Mouse (Mus musculus) heart, embryonic 12.5 days (tissue): ENCODE results near the gene Cox17. TPM values are rescaled to one million over a fixed set of nuclear protein-coding genes. Genes with fewer than 3 reads are reported as not detected.

Experiments used
- ATAC-seq: fragments of 200-750 bp; cut with Nextera tagmentation; 2 replicates; pipeline ENCODE4 v1.8.0; 2017; ENCODE audit warnings: moderate TSS enrichment, moderate library complexity; ENCODE audit not compliant: insufficient number of reproducible peaks, low FRiP score
- H3K27ac ChIP-seq: fragments of 300-500 bp; sonication (generic); 2 replicates; pipeline ENCODE4 v1.5.1; 2016; ENCODE audit warnings: mild to moderate bottlenecking, moderate library complexity; ENCODE audit not compliant: poor library complexity, severe bottlenecking
- H3K27me3 ChIP-seq: fragments of 300-500 bp; sonication (generic); replicated peaks from 2 replicates; pipeline ENCODE4 v1.6.1; 2016; ENCODE audit warnings: mild to moderate bottlenecking, moderate library complexity
- H3K36me3 ChIP-seq: fragments of 300-500 bp; sonication (generic); 2 replicates; pipeline ENCODE4 v1.6.1; 2016; ENCODE audit warnings: mild to moderate bottlenecking, moderate library complexity
- H3K4me1 ChIP-seq: fragments of 300-500 bp; sonication (generic); replicated peaks from 2 replicates; pipeline ENCODE4 v1.6.1; 2016; ENCODE audit warnings: mild to moderate bottlenecking
- H3K4me2 ChIP-seq: fragments of 300-500 bp; sonication (generic); 2 replicates; pipeline ENCODE4 v1.6.1; 2016; ENCODE audit warnings: mild to moderate bottlenecking, moderate library complexity
- H3K4me3 ChIP-seq: fragments of 300-500 bp; sonication (generic); 2 replicates; pipeline ENCODE4 v1.5.1; 2016; ENCODE audit warnings: mild to moderate bottlenecking
- H3K9ac ChIP-seq: fragments of 300-500 bp; sonication (generic); 2 replicates; pipeline ENCODE4 v1.6.1; 2016; ENCODE audit warnings: mild to moderate bottlenecking, moderate library complexity
- H3K9me3 ChIP-seq: fragments of 300-500 bp; sonication (generic); replicated peaks from 2 replicates; pipeline ENCODE4 v1.6.1; 2016; ENCODE audit warnings: mild to moderate bottlenecking, moderate library complexity
- WGBS: fragments of 180-500 bp; shearing (Covaris S2); methylation state at CpG from one replicate; pipeline ENCODE4 v1.1.7; 2016; 5-methylcytosine and 5-hydroxymethylcytosine counted together
- polyA plus RNA-seq: library from polyadenylated mRNA; unstranded; fragments of >200 nt; fragmentation: Nextera tagmentation; extraction: Ambion mirVana; gene quantifications from 2 replicates; pipeline ENCODE4 v1.2.1, GENCODE M21; 2016

The Cox17 gene
- polyA plus RNA-seq, 1 experiment from 2014 or later: 301 TPM

DNA sequence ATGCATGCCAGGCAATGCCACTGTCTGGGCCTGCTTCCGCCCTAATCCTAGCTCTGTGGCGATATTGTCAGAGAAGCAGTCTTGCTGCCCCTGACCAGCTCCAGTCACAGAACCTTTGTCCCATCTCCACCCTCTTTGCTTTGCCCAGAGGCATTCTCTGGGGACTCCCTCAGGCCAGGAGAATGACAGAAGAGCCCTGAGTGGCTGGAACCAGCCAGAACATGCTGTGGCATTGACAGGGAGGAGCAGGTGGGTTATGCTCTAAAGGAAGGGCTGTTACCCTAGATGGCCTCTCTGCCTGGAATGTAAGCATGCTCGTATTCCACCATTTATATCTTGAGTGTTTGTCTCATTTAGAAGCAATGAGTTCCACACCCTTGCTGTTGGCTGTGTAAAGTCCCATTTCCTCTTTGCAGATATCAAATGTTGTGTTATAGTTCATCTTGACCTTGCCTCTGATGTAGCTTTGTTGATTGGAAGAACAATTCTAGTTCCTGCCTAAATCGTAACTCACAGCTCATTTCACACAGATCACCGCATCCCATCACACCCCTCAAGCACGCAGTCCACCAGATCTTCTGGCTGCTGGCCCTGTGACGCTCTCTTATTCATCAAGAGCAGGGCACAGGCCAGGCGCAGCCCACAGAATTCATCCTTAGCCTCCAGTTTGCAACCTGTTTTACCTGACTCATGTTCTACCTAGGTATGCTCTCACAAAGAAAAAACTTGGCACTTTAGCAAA, 24.0 kb downstream of the Cox17 start:
- Histone ChIP-seq H3K9me3 (no peaks in the 10 kb centered on the region), H3K4me3 (no peak overlapping the region), H3K36me3 (peaks cover 69% of the 10 kb centered on the region), H3K27me3 (no peaks in the 10 kb centered on the region), H3K27ac (peak overlapping the region; percentile 78), H3K4me1 (peaks cover 74% of the 10 kb centered on the region), H3K4me2 (peak overlapping the region; percentile 55; the same call in 1 of the 2 replicates), H3K9ac (peak overlapping the region; percentile 51)
- WGBS: 74% methylated on average over 8 of the region's 8 CpGs
- no peak for ATAC-seq

DNA sequence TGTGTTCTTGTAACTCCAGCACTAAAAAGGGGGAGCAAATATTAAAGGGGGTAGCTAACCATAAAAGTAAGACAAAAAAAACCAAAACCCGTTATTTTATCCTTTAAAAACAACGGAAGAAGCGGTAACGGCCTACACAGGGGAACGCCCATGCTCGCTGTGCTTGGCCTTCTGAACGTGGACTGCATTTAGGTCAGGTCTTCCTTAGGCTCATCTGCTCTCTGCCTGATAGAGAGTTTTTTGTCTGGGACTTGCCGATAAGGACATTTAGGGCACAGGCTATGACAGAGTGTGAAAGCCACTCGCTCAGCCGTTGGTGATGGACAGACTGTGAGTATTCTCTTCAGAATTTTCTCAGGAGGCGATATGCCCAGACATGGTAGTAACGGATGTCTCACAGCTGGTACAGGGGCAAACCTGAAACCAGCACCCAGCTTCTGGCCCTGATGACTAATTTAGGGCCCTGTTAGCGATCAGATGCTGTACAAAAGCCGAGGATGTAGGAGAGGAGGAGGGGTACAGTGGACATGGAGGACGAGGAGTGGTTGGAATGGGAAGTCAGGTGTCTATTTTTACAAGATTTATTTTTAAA, 25.0 kb downstream of the Cox17 start:
- ATAC-seq: peak; percentile 92
- Histone ChIP-seq H3K36me3 (peaks cover 79% of the 10 kb centered on the region), H3K4me2 (peak overlapping the region; percentile 28), H3K4me3 (peak overlapping the region; percentile 16), H3K27me3 (no peaks in the 10 kb centered on the region), H3K9me3 (no peaks in the 10 kb centered on the region), H3K4me1 (peaks cover 82% of the 10 kb centered on the region), H3K9ac (peak overlapping the region; percentile 30; the same call in 1 of the 2 replicates), H3K27ac (peak overlapping the region; percentile 78)
- 63% methylated on average over 15 of the region's 15 CpGs for WGBS

DNA sequence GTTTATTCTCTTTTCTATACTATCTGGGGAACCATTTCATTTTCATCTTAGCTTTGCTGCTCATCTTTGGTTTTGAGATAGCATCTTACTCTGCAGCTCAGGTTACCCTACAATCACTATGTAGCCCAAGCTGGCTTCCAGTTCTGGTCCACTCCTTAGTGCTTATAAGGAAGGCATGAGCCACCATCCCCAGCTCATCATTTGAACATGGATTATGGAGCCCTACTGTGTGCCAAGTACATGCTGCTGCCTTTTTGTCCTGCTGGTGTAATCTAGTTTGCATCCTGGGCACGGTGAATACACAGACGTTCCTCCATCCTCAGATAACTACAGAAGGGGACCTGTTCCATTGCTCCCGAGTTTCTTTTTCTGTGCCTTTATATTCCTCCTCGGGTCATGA, 26.1 kb downstream of the Cox17 start:
- no peak overlapping the region for H3K27ac ChIP-seq
- H3K27me3 ChIP-seq: no peaks in the 10 kb centered on the region
- no peak overlapping the region for H3K9ac ChIP-seq
- WGBS: 68% methylated on average over 4 of the region's 4 CpGs
- peaks cover 82% of the 10 kb centered on the region for H3K4me1 ChIP-seq
- no peaks in the 10 kb centered on the region for H3K9me3 ChIP-seq
- peak overlapping the region; percentile 37 for H3K4me2 ChIP-seq
- no peak for ATAC-seq
- peaks cover 90% of the 10 kb centered on the region for H3K36me3 ChIP-seq
- no peak overlapping the region for H3K4me3 ChIP-seq

DNA sequence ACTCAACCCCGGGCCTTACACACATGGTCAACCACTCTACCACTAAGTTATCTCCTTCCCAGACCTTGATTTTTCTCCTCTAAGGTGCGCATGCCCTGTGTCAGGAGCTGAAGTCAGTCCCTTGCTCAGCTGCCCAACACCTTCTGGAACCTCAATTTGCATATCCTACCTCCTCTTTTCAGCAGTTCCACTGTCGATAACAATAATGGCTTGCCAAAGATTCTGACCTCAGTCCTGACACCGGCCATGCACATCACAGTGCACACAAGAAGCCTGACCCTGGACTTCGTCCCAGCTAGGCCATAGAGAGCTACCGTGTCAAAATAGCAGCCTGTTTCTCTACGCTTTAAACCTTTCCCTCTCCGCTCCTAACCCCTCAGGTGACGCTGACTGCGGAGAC, 26.6 kb downstream of the Cox17 start:
- peaks cover 79% of the 10 kb centered on the region for H3K4me1 ChIP-seq
- no peak overlapping the region for H3K4me3 ChIP-seq
- peaks cover 91% of the 10 kb centered on the region for H3K36me3 ChIP-seq
- 71% methylated on average over 10 of the region's 10 CpGs for WGBS
- H3K9ac ChIP-seq: no peak overlapping the region
- no peak for ATAC-seq
- no peaks in the 10 kb centered on the region for H3K9me3 ChIP-seq
- H3K27ac ChIP-seq: no peak overlapping the region
- H3K27me3 ChIP-seq: no peaks in the 10 kb centered on the region
- H3K4me2 ChIP-seq: peak overlapping the region; percentile 37

DNA sequence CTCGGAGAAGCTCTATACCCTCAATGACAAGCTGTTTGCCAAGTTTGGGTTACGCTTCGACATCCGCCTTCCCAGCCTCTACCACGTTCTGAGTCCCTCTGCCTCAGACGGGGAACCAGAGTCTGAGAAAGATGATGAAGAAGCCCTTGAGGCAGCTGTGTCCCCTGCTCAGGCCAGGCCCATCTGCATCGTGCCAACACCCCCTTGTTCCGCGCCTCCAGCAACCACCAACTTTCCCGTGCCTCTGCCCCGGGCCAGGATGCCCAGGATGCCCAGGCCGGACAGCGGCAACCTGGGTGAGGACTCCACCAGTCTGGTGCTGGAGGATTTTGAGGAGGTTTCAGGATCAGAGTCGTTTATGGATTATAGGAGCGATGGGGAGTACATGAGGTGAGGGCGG, 27.1 kb downstream of the Cox17 start:
- Histone ChIP-seq H3K27me3 (no peaks in the 10 kb centered on the region), H3K9me3 (no peaks in the 10 kb centered on the region), H3K4me1 (peaks cover 74% of the 10 kb centered on the region), H3K4me2 (peak overlapping the region; percentile 37), H3K9ac (no peak overlapping the region), H3K4me3 (no peak overlapping the region), H3K27ac (no peak overlapping the region), H3K36me3 (peaks cover 94% of the 10 kb centered on the region)
- ATAC-seq: no peak
- WGBS: 79% methylated on average over 16 of the region's 16 CpGs

DNA sequence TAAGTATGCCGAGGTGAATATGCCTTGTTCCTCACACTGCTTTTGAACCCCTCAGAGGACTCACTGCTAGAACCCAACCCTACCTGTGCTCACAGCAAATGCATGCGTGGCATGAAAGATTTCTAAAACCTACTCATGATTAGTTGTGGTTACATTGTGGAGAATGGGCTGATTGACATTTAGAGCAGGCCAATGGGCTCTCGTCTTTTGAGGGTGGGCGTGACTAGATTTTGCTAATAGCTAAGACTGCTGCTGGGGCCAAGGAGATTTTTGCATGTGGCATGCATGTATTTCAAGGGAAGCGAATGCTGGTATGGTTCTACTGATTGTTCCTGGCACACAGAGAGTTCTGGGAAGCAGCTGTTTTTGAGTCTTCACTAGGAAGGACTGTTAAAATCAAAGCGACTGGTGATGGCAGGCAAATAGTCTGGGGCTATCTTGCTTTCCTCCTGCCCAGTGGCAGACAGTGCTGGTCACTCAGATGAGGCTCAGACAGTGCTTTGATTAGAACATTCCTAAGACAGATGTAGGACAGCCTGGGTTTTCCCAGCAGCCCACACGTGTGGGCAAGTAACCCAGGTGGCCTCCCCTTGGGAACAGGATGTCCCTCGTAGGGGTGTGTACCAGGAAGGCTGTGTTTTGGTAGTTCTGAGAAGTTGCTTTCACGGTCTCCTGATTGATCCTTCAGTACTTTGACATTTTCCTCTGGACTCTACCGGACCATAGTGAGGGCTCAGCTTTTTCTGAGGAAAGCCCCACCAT, 27.8 kb downstream of the Cox17 start:
- Histone ChIP-seq H3K36me3 (peaks cover 90% of the 10 kb centered on the region), H3K27ac (0 out of 2 replicates have a peak overlapping the region, but pooled peaks have one; percentile 12), H3K9me3 (no peaks in the 10 kb centered on the region), H3K4me3 (peak overlapping the region; percentile 10; the same call in 1 of the 2 replicates), H3K27me3 (no peaks in the 10 kb centered on the region), H3K4me2 (peak overlapping the region; percentile 37), H3K4me1 (peaks cover 68% of the 10 kb centered on the region), H3K9ac (peak overlapping the region; percentile 39)
- no peak for ATAC-seq
- WGBS: 68% methylated on average over 10 of the region's 10 CpGs

DNA sequence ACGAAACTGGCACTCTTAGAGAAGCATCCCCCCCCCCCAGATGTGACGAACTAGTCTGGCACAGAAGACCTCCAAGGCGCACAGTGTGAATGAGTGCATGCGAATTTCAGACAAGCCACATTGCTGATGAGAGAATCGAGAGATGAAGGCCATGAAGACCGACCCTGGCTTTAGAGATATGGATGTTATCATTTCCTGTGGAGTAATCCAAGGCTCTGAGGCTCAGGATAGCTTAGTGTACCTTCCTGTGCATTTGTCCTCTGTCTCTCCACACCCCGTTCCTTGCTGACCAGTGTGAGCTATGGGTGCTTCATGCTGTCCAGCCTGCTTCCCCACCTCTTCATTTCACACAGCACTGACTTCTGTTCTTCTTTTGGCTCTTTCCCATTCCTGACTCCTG, 28.4 kb downstream of the Cox17 start:
- H3K4me1 ChIP-seq: peaks cover 64% of the 10 kb centered on the region
- 0 out of 2 replicates have a peak overlapping the region, but pooled peaks have one; percentile 12 for H3K27ac ChIP-seq
- H3K27me3 ChIP-seq: no peaks in the 10 kb centered on the region
- ATAC-seq: no peak
- WGBS: 41% methylated on average over 7 of the region's 7 CpGs
- peak overlapping the region; percentile 37 for H3K4me2 ChIP-seq
- no peaks in the 10 kb centered on the region for H3K9me3 ChIP-seq
- peak overlapping the region; percentile 10; the same call in 1 of the 2 replicates for H3K4me3 ChIP-seq
- H3K9ac ChIP-seq: peak overlapping the region; percentile 39
- peaks cover 84% of the 10 kb centered on the region for H3K36me3 ChIP-seq

DNA sequence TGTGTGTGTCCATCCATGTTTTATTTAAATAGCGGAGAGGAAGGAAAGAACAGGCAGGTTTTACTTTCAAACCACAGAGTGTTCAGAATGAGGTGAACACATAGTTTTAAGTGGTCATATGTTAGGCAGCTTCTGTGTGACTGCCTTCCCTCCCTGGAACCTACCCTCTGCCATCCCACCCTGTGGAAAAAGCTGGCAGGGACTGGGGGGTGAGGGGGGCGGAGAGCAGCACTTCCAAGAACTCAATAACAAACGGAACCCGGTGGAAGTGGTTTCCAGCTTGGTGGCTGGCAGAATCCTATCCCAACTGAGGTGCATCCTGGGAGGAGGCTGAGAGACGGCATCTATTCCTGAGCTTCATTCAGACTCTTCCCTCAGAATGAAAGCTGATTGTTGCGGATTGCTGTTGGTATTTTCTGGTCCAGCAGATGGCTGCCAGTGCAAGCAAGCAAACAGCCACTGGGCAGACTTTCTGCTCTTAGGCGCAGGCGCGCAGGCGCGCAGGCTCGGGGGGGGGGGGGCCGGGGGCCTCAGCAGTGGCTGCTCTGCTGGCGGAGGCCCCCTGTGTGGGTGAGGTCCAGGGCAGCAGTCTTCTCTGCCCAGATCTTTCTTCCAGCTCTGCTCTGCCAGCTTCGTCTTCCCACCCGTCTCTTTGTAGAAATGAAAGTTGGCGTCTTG, 29.5 kb downstream of the Cox17 start:
- H3K27me3 ChIP-seq: no peaks in the 10 kb centered on the region
- peak; percentile 43; the same call in 1 of the 2 replicates for ATAC-seq
- peaks cover 53% of the 10 kb centered on the region for H3K4me1 ChIP-seq
- 0 out of 2 replicates have a peak overlapping the region, but pooled peaks have one; percentile 30 for H3K27ac ChIP-seq
- peak overlapping the region; percentile 61; the same call in 1 of the 2 replicates for H3K9ac ChIP-seq
- H3K4me3 ChIP-seq: no peak overlapping the region; the same call in none of the 2 replicates
- H3K9me3 ChIP-seq: no peaks in the 10 kb centered on the region
- peaks cover 73% of the 10 kb centered on the region for H3K36me3 ChIP-seq
- peak overlapping the region; percentile 48 for H3K4me2 ChIP-seq
- 49% methylated on average over 17 of the region's 17 CpGs for WGBS

DNA sequence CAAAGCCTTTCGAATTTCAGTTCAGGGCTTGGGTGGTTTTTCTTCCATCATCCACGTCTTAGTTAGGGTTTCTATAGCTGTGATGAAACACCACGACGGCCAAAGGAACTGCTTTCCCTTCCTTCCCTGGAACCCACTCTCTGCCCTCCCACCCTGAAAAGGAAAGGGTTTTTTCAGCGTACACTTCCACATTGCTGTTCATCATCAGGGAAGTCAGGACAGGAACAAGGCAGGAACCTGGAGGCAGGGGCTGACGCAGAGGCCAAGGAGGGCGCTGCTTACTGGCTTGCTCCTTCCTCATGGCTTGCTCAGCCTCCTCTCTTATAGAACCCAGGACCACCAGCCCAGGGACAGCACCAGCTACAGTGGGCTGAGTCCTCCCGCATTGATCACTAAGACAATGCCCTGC, 30.1 kb downstream of the Cox17 start:
- no peaks in the 10 kb centered on the region for H3K9me3 ChIP-seq
- H3K36me3 ChIP-seq: peaks cover 69% of the 10 kb centered on the region
- WGBS: 58% methylated on average over 8 of the region's 8 CpGs
- peak overlapping the region; percentile 48 for H3K4me2 ChIP-seq
- H3K4me3 ChIP-seq: no peak overlapping the region; the same call in 1 of the 2 replicates
- H3K4me1 ChIP-seq: peaks cover 47% of the 10 kb centered on the region
- H3K9ac ChIP-seq: 0 out of 2 replicates have a peak overlapping the region, but pooled peaks have one; percentile 61
- ATAC-seq: no peak; the same call in 1 of the 2 replicates
- no peaks in the 10 kb centered on the region for H3K27me3 ChIP-seq
- H3K27ac ChIP-seq: 0 out of 2 replicates have a peak overlapping the region, but pooled peaks have one; percentile 30

DNA sequence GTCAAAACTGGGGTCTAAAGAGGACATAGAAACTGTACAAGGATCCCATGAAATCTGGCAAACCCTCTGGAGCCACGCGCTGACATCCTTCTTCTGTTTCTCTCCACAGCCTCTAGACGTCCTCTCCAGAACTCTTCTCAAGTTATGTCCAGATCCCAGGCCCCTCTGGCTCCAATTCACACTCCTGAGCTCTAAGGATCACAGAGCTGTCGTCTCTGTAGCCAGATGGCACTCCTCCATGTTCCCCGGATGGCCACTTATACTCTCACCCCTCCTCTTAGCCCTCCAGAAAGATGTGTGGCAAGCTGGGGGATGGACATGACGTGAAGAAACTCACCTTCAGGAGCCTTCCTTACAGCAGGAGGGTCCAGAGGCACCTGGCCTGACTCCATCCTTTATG, 30.8 kb downstream of the Cox17 start:
- Histone ChIP-seq H3K4me1 (peaks cover 42% of the 10 kb centered on the region), H3K36me3 (peaks cover 63% of the 10 kb centered on the region)

More for the DNA sequence above, 30.8 kb downstream of the Cox17 start:
- Histone ChIP-seq H3K27ac (no peak overlapping the region), H3K4me3 (no peak overlapping the region), H3K27me3 (no peaks in the 10 kb centered on the region), H3K4me2 (no peak overlapping the region), H3K9me3 (no peaks in the 10 kb centered on the region), H3K9ac (no peak overlapping the region)
- 72% methylated on average over 6 of the region's 6 CpGs for WGBS
- ATAC-seq: no peak
